Mouse (Mus musculus) adrenal gland, postnatal 10 days (tissue): Measurements from ENCODE around the gene Fam166a. TPM values are rescaled to one million over a fixed set of nuclear protein-coding genes. Genes with fewer than 3 reads are reported as not detected.
A peak's percentile ranks its signal among the peaks of the same experiment; 100 is the strongest.

Experiments
- DNase-seq: peaks from one replicate; pipeline ENCODE4 v3.0.0; 2021; ENCODE audit warnings: mixed read lengths
- total RNA-seq, 2 experiments: library from RNA; stranded (reverse); gene quantifications; 2 replicates each; pipeline ENCODE4 v1.2.3; 2021

The Fam166a gene
- total RNA-seq, 2 experiments from 2014 or later: not detected

DNA sequence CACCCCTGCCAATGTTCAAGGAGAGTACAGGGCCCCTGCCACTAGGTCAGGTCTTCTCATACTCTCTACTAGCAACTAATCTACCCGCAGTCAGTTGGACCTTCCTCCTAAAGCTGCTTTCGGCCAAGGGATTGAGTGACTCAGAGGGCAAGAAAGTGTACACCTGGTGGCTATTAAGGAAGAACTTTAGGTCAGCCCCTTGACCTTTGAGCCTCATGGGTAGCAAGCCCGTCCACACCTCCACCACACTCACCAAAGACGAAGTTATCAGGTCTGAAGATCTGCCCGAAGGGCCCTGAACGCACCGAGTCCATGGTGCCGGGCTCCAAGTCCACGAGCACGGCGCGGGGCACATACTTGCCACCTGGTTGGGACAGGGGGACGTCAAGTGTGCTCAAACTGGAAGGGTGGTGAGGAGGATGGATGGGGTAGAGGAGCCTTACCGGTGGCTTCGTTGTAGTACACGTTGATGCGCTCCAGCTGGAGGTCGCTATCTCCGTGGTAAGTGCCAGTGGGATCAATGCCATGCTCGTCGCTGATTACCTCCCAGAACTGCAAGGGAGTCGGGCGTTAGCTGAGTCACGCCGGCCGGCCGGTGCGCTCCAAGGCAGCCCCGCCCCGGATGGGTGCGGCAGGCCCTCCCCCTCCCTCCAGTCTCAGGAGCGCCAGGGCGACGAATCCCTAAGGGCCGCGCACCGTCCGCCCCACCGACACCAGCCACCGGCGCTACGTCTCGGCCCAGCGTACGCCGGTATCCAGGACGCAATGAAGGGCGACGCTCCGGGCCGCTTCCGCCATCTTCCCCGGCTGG is 5.3 kb downstream of the Fam166a start:
- DNase-seq: peak; percentile 92

DNA sequence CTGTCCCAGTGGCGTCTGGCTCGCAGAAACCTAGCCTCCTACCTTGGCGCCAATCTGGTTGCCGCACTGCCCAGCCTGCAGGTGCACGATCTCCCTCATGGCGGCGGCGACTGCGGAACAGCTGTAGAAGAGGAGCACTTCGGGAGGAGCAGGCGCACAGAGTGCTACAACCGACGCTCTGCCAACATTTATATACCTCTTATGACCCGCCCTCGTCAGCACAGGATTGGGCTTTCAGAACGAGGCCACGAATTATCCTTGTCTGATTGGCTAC is 5.9 kb downstream of the Fam166a start, which contains the start of gene Tubb4b:
Gene Tubb4b, minus strand, starts transcription at position 211 of the 274 bp plus-strand sequence.
- DNase-seq: no peak

DNA sequence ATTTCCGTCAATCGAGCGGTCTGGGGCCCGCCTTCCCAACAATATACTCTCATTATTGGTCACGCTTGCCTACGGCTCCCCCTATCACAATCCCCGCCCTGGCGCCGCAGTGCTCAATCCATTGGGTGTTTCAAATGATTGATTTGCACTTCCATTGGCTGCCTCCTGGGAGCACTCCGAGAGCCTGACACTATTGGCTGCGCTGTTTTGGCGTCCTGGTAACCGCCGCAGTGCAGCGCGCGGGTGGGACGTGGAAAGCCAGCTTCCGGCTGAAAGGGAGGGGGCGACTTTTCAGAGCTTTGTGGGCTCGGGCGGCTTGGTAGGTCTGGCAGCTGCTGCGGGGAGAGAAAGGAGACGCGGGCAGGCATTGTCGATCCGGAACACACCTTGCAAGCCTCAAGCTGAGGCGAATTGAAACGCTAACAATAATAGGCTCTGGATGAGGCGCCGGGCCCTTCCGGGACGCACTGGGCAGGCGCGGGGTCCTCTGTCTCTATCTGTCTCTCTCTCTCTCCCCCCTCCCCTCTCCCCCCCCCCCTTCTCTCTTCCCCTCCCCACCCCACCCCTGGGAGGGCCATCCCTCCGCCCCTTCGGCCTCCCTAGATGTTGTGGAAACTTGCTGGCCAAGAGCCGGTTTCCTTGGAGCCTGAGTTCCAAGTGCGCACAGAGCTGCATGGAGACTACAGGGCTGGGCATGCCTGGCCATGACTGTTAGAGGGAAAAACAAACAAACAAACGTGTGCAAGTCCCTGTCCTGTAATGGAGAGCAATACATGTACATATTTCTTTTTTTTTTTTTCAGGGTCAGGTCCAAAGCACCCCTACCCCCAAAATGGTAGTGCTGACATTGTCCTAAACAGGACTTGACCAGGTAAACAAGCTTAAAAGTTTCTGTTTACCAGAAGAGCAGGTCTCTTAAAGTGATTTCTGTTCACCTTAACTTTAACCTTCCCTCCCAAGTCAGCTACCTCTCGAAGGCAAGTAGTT is 6.5 kb downstream of the Fam166a start:
- peak; percentile 97 for DNase-seq

DNA sequence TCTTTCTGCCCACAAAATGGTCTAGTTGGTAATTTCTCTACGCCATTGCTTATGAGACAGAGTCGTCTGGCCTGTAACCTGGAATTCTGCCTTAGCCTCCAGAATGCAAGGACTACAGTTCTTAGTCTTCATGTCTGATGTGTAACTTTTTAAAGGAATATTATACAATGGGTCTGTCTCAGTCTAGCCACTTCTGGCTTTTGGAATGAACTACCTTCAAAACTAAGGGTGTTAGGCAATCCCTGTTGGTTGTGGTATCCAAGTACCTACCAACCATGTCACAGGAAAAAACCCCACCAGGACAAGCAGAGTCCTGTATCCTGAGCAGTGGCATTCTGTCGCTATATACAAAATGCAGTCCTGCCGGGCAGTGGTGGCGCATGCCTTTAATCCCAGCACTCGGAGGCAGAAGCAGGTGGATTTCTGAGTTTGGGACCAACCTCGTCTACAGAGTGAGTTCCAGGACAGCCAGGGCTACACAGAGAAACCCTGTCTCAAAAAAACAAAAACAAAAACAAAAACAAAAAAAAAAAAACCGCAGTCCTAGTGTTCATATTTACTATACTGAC is 7.3 kb downstream of the Fam166a start:
- no peak for DNase-seq

DNA sequence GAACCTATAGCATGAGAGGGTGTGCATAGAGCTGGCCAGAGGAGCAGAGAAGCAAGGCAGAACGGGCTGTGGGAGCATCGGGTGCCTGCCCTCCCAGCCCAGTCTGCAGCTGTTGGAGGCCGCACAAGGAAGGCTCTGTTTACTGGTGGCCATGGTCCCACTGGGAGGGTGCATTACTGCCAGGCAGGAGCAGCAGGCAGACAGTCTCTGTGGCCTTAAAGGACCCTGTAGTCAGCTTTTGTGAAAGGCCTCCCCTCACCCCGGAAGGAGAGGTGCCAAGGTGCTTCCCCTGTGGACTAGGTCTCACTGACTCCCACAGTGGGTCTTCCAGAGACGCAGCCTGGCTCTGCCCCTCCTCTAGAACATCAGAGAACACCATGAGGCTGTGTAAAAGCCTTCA is 8.3 kb downstream of the Fam166a start:
- peak; percentile 70 for DNase-seq

DNA sequence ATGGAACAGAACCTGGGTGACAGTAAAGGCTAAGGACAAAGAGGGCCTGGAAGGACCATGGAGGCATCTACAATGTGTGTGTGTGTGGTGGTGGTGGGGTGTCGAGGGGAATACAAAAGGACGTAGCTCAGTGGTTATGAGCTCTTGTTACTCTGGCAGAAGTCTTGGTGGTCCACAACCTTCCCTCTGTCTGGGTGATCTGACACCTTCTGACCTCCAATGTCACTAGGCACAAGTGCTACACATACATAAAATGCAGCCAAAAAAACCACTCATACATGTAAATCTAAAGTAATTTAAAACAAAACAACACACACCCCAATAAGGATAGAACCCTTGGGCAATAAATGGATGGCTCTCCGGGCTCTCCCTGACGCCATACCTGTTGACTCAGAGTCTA is 8.9 kb downstream of the Fam166a start:
- DNase-seq: no peak

DNA sequence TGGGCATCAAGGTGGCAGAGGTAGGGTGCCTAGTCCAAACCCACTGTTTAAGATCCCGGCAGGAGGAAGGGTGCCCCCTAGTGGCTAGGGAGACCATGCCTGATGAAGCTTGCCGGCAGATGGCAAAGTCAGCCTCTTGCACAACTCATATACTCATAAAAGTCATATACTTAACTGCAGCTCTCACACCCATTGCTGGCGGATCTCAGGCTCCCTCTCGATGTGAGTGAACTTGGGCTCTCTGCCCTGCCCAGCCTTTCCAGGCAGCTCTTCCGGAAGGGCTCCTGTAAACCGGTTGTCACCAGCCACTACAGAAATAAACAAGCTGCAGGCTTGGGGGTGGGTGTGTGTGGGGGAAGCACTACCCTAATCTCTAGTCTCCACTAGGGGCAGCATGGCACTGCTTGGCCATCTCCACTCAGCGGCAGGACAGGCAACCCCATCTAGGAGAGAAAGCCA is 9.9 kb downstream of the Fam166a start:
- DNase-seq: peak; percentile 91

DNA sequence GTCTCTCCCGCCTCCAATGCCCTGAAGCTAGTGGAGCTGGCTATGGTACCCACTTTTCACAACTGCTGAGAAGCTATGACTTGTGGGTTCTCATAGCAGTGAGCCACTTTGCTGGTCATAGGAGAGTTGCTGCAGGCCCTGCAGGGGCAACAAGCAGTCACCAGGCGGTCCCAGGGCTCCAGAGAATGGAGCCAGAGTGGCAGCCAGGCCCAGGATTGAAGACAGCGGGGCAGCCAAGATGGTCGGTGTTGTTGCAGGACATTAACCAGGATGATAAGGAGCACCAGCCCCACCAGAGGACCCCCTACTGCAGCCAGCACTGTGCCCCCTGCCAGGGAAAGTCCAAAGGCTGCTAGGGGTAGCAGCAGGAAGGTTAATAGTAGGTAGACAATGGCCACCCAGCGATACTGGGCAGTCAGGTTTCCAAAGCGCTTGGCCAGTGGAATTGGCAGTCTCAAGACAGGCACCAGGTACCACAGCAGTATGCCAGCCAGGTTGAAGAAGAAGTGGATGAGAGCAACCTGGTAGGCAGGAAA is 10.5 kb downstream of the Fam166a start:
- no peak for DNase-seq

DNA sequence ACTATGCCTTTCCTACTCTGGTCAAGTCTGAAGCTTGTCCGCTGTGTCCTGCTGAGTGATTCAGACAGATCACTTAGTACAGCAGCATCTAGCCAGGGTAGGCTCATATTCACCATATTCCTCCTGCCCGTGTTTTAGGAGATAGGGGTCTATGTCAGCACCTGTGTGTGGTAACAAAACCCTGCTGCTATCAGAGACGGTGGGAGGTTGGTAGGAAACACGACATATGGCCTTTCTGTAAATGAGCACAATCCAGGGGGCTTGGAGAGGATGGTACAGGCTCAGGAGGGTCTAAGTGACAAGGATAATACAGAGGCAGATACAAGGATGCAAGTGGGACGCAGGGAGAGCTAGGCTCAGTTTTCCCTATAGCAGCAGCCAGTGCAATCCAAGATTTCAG is 11.0 kb downstream of the Fam166a start:
- no peak for DNase-seq

DNA sequence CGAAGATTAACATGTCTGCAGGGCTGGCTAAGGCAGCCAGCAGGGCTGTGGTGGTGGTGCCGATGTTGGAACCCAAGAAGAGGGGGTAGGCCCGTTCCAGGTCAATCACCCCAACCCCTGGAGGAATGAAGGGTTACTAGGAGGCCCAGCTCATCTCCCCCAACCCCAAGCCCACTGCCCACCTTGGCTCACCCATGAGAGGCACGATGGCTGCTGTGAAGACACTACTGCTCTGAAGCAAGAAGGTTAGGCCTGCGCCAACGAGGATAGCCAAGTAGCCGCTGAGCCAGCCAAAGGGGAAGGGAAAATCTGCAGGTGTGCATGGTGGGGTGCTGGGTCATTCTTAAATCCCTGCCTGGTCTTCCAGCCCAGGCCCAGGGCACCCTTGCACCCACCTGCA is 12.0 kb downstream of the Fam166a start:
- no peak for DNase-seq

DNA sequence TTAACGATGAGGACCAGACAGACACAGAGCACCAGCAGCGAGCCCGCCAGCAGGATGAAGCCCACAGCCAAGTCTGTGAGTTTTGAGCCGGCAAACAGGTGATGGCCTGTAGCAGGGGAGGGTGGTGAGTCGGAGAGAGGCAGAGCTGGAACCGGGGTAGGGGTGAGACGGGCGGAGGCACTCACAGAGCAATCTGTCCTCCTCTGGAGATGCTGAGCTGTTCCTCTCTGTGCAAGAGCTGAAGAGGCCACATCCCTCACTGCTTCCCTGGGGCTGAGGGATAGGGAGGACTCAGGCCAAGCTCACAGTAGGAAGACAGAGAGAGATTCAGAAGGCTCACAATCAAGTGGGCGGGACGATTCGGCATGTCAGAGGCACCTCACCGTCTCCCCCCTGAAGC is 12.5 kb downstream of the Fam166a start:
- no peak for DNase-seq

DNA sequence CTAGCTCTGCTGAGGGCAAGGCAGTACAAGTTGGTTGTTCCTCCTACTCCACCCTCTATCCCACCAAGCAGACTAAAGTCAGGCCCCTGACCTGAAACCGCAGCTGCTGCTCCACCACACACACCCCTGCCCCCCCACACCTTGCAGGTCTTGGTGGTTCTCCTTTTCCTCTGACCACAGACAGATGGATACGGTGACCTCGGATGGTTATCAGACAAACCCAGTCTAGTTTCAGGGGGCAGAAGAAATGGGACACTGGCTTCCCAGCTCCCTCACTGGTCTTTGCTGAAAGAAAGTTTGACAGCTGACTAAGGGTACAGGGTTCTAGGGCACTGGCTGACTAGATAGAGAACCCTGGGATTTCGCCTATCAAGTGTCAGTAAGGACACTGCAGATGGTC is 14.9 kb downstream of the Fam166a start:
- DNase-seq: no peak

DNA sequence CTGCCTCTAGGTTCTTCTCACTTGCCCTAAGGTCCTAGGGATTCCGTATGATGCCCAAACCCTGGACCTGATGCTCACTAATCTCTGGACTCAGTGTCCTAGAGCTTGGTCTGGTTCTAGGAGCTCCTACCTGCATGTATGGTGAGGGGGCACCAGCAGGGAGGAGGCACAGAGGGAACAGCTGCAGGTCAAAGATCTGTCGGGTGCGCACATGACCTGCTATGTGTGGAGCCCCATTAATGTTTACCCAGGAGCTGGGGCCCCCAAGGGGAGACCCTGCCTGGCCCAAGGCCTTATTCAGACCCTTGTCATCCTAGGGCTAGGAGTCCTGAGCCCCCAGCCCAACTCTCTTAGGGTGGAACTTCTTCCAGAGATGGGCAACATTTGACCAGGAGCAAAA is 15.5 kb downstream of the Fam166a start, which contains the start of gene Slc34a3:
Gene Slc34a3, minus strand, starts transcription at position 315 of the 400 bp plus-strand sequence.
- no peak for DNase-seq

DNA sequence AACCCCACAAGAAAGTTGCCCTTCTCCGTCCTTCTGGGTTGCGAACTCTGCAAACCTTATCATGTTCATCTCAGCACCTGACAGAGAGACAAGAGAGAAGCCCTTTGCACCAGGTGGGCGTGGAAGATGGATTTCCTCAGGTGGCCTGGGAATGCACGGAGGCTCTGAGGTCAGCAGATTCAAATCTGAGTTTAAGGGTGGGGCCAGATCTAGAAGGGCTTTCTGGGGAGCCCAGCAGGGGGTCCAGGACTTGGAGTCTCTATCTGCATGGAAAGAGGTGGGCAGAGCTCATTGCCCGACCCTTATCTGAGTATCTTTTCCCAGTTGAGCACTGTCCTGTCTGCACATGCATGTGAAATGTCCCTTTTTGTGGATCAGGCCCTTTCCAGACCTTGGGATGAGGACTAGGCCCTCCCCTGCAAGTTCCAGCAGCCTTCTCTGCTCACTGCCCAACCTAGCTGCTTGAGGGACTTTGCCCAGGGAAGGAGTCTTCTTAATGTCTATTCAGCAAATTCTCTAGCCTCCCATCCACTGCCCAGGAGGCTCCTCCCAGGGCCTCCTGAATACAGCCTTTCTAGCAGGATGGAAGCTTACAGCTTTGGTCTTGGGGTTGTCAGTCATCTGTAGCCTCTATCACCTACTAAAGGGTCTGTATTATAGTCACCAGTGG is 16.1 kb downstream of the Fam166a start:
- DNase-seq: no peak

DNA sequence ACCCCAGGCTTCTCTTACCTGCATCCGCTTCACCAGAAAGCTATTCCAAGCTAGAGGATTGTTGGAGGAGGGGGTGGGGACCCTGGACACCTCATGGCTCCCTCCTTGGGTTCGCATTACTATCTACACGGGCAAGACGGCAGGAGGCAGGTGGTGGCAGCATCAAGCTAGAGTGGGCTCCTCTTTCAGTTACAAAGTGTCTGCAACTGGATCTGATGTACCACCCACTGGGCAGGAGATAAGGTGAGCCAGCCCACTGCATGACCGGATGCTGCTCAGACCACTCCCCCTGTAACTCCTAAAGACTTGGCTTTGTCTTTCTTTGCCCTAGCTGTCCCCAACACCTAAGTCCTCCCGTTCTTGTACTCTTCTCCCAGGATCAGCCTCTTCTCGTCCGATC is 18.1 kb downstream of the Fam166a start, which contains the start of gene Rnf224:
Gene Rnf224, minus strand, starts transcription at position 174 of the 400 bp plus-strand sequence.
- DNase-seq: no peak

DNA sequence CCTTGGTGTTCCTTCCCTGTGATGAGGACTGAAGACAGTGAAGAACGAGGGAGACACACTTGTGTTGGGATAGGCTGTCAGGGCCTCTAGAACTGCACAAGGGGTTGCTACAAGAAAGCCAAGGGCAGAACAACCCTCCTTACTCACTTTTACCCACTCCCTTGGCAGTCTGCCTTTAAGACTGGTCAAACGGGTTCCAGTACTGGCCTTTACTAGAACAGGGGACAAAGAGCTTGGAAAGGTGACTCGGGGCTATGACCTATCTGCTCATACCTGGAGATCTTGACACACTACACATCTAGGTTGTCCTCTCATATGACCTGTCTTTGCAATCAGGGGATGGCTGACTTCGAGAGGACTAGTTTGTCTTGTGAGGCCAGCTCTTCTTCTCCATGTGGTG is 19.0 kb downstream of the Fam166a start:
- DNase-seq: no peak

DNA sequence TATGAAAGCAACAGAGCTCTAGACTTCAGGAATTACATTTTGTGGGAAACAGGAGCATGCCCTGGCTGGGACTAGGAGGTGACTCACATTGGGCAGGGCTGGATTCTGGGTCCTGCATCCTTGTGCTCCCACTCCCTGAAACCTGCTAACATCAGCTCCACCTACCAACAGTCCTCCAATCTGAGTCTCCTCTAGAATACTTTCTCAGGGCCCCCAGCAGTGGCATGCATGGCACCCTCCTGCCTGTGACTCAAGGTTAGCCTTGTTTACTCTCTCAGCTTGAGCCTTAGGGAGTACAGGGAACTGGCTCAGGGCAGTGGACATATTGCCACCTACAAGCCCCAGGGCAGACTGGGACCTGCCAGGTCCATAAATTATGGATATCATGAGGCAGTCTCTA is 19.6 kb downstream of the Fam166a start:
- no peak for DNase-seq

DNA sequence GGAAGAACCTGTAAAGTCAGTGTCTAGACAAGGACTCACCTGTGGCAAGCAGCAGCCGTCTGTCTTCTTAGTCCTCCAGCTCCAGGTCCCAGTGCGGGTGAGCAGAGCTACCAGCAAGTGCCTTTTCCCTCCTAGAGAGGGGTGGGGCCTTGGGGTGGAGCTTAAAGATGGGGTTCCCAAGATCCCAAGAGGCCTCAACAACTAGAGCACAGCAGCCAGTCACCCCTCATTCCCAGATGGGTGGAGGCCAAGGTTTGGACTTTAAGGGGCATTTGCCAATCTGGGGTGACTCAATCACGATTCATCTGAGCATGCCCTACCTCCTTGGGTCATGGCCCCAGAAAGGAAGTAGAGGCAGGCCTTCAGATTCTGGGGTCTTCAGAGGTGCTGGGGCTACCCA is 21.2 kb downstream of the Fam166a start:
- DNase-seq: no peak

DNA sequence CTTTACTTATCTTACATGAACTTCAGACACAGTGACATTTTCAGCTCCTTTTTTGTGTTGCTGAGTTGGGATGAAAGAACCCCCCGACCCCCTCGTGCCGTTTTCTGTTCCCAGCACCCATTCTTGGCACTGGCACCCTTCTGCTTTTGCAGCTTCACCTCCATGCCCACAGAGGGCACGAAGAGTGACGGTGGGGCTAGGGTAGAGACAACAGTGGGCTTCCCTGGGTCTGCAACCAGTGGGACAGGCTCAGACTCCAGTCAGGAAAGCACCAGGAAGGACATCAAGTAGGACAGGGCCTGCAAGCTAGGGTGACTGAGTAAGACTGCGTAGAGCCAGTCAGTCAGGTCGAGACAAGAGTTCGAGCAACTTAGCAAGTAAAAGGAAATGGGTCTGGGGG is 21.8 kb downstream of the Fam166a start:
- no peak for DNase-seq

DNA sequence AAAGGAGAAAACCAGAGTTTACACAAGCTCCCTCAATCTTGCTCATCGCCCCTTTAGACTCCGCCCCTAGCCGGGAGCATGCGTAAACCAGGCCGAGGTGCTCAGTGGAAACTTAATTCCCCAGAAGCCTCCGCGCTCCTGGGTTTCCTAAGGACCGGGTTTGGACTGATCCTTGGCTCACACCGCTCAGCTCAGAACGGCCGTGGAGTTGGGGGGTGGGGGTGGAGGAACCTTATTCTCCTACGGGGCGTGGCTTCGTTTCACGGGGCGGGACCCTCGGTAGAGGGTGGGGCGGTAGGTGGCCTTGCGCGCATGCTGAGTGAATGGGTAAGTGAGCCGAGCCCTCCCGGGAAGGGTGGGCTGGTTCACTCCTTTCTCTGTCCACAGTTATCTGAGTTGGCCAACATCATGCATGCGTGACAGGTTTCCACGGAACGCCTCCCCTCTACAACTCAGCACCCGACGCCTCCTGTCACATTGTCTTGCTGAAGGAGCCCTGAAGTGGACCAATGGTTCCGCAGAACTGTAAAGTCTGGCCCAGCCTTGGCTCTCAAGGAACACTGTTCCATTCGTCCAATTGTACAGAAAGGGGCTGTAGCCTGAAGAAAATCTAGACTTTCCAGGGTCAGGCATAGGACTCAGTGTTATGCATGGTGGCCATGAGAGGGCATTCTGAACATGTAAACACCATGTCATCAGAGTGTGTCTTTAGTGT is 22.3 kb downstream of the Fam166a start:
- peak; percentile 81 for DNase-seq

DNA sequence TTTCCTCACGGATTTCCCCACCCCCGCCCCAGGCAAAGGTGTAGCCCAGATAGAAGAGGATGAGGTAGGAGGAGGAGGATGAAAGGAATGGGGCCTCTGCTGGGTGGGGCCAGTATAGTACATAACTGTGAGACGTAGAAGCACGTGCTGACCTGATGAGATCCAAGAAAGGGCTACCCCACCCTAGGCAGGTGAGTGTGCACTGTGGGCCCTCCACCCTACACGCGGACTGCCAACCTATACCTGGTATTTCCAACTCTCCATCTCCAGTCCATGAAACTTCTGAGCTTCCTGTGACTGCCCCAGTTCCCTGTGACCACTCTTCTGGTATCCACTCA is 22.9 kb downstream of the Fam166a start:
- DNase-seq: no peak
